Mouse (Mus musculus) bone marrow, adult 2 months (tissue): ENCODE measurements around the gene Pigr. TPM values are rescaled to one million over a fixed set of nuclear protein-coding genes. Genes with fewer than 3 reads are reported as not detected.

ENCODE experiments used
- H3K27ac ChIP-seq: fragments of 200-500 bp; 2 replicates; pipeline ENCODE4 v1.5.1; 2012; ENCODE audit warnings: low read depth, mild to moderate bottlenecking, control low read depth, inconsistent platforms, low read length; ENCODE audit not compliant: control insufficient read depth, poor library complexity, insufficient read depth
- H3K4me1 ChIP-seq: fragments of 200-500 bp; 2 replicates; pipeline ENCODE4 v1.6.1; 2011; ENCODE audit warnings: low read length; ENCODE audit not compliant: control insufficient read depth, insufficient read depth
- H3K4me3 ChIP-seq: fragments of 200-500 bp; replicated peaks from 2 replicates; pipeline ENCODE3; 2011; ENCODE audit warnings: mild to moderate bottlenecking, low read depth, low read length, control low read depth; ENCODE audit not compliant: control insufficient read depth
- CTCF ChIP-seq: fragments of 200-500 bp; IDR thresholded peaks from 2 replicates; pipeline ENCODE4 v1.5.1; 2011; ENCODE audit warnings: low read length, control low read depth; ENCODE audit not compliant: control insufficient read depth, insufficient read depth
- POLR2A ChIP-seq: fragments of 200-500 bp; IDR thresholded peaks from 2 replicates; pipeline ENCODE4 v1.6.1; 2011; ENCODE audit warnings: low read depth, mild to moderate bottlenecking, control low read depth, low read length, borderline replicate concordance; ENCODE audit not compliant: control insufficient read depth
- WGBS: fragments of 180-500 bp; shearing (Covaris S2); methylation state at CpG from one replicate; pipeline ENCODE4 v1.1.7; 2018; 5-methylcytosine and 5-hydroxymethylcytosine counted together
- polyA plus RNA-seq: library from polyadenylated mRNA; stranded (reverse); fragments of >200 nt; gene quantifications from 2 replicates; pipeline ENCODE4 v1.2.4, GENCODE M21; 2011; ENCODE audit warnings: low replicate concordance; ENCODE audit not compliant: missing spikeins, insufficient read depth, insufficient read length

Pigr gene
- 1.3 and 1.7 TPM in 2 replicates for polyA plus RNA-seq

- 80% methylated on average over 5 of the region's 5 CpGs for WGBS
- Histone ChIP-seq H3K4me1 (no peaks in the 10 kb centered on the region), H3K27ac (no peak within 1 kb of the TSS), H3K4me3 (no peak within 1 kb of the TSS)
- TF ChIP-seq CTCF = no peak
- no peak for TF ChIP-seq POLR2A
These were observed at the start of gene Pigr for GRCm38 (mm10) chr1:130826448-130826847. TSS of gene Pigr (plus strand) at chr1:130826684.

- TF ChIP-seq POLR2A (no peak), CTCF (no peak)
- no peak overlapping the region for H3K27ac ChIP-seq
- no peaks in the 10 kb centered on the region; the same call in 1 of the 2 replicates for H3K4me1 ChIP-seq
- H3K4me3 ChIP-seq = no peak overlapping the region
- 78% methylated on average over 3 of the region's 3 CpGs for WGBS
These were observed 46.6 kb upstream of the Pigr start for GRCm38 (mm10) chr1:130779867-130780266.

- 26% methylated on average over 4 of the region's 4 CpGs for WGBS
These were observed 42.4 kb upstream of the Pigr start for GRCm38 (mm10) chr1:130784054-130784453.

GRCm38 (mm10) chr1:130787001-130787400 is 39.5 kb upstream of the Pigr start:
- TF ChIP-seq POLR2A (no peak), CTCF (peak; percentile 43; the same call in 1 of the 2 replicates)
- WGBS = 51% methylated on average over 4 of the region's 4 CpGs
- Histone ChIP-seq H3K27ac (no peak overlapping the region), H3K4me3 (no peak overlapping the region), H3K4me1 (no peaks in the 10 kb centered on the region)

More at GRCm38 (mm10) chr1:130784054-130784453, 42.4 kb upstream of the Pigr start:
- no peak overlapping the region for H3K4me3 ChIP-seq
- no peaks in the 10 kb centered on the region for H3K4me1 ChIP-seq
- TF ChIP-seq CTCF = no peak
- TF ChIP-seq POLR2A = no peak
- H3K27ac ChIP-seq = no peak overlapping the region

- WGBS = 55% methylated on average over 3 of the region's 3 CpGs
- no peak overlapping the region for H3K4me3 ChIP-seq
- H3K27ac ChIP-seq = no peak overlapping the region
- no peak for TF ChIP-seq CTCF
- no peak for TF ChIP-seq POLR2A
- H3K4me1 ChIP-seq = no peaks in the 10 kb centered on the region
These were observed 36.7 kb upstream of the Pigr start for GRCm38 (mm10) chr1:130789512-130790451.

GRCm38 (mm10) chr1:130795331-130795730 is 31.2 kb upstream of the Pigr start:
- WGBS = 63% methylated on average over 2 of the region's 2 CpGs
- Histone ChIP-seq H3K4me1 (no peaks in the 10 kb centered on the region), H3K4me3 (no peak overlapping the region), H3K27ac (no peak overlapping the region)
- TF ChIP-seq POLR2A (no peak), CTCF (no peak)

- no peaks in the 10 kb centered on the region for H3K4me1 ChIP-seq
- no peak for TF ChIP-seq CTCF
- TF ChIP-seq POLR2A = no peak
- no peak overlapping the region for H3K4me3 ChIP-seq
- H3K27ac ChIP-seq = no peak overlapping the region
- WGBS = 44% methylated on average over 8 of the region's 8 CpGs
These were observed 29.4 kb upstream of the Pigr start for GRCm38 (mm10) chr1:130796967-130797684.

- 20% methylated on average over 6 of the region's 6 CpGs for WGBS
- TF ChIP-seq POLR2A (no peak), CTCF (no peak)
- Histone ChIP-seq H3K4me1 (no peaks in the 10 kb centered on the region), H3K27ac (no peak overlapping the region), H3K4me3 (no peak overlapping the region)
These were observed 28.4 kb upstream of the Pigr start for GRCm38 (mm10) chr1:130798037-130798436.
